Mouse (Mus musculus): ENCODE measurements around the gene Sec13. TPM values are rescaled to one million over a fixed set of nuclear protein-coding genes. Genes with fewer than 3 reads are reported as not detected.

The Sec13 gene
- polyA plus RNA-seq, 1 experiment, result 271 TPM

DNA sequence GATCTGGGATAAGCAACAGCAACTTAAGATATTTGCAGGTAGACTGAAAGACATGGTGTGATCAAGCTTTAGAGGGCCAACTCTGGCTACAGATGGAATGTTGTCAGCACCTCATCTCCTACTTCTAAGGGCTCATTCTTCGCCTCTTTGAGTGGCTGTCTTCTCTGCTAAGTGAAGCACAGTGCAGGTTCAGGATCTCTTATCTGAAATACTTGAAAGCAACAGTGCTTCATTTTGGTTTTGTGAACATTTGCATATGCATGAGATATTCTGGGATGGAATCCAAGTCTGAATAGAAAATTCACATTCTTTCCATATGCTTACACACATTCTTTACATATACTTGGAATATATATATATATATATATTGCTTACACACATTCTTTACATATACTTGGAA is 1.8 kb upstream of the Sec13 start:
- peaks cover 37% of the 10 kb centered on the region for H3K27me3 ChIP-seq (ENCODE audit: control insufficient read depth, insufficient read depth, insufficient read length)
- peaks cover 30% of the 10 kb centered on the region for H3K79me3 ChIP-seq (ENCODE audit: low read depth)
- H3K36me3 ChIP-seq (ENCODE audit: control insufficient read depth, insufficient read depth), result peaks cover 15% of the 10 kb centered on the region
- H3K4me3 ChIP-seq (ENCODE audit: insufficient read depth, poor library complexity, severe bottlenecking), result no peak overlapping the region
- no peak overlapping the region for H3ac ChIP-seq (ENCODE audit: control insufficient read depth, insufficient read length, low read depth)
- H3K79me2 ChIP-seq (ENCODE audit: control insufficient read depth, insufficient read depth), result peaks cover 34% of the 10 kb centered on the region
- no peak for TF ChIP-seq CEBPB (IDR thresholded peaks at IDR 0.05; ENCODE audit: low read depth)
- TF ChIP-seq USF1 (IDR thresholded peaks at IDR 0.05; ENCODE audit: low read depth), result no peak
- no peak for TF ChIP-seq MYOG (IDR thresholded peaks at IDR 0.05; ENCODE audit: control insufficient read depth, extremely low read depth, insufficient read length)
- no peak for TF ChIP-seq MAX (IDR thresholded peaks at IDR 0.05)
- TF ChIP-seq MYOD1 (IDR thresholded peaks at IDR 0.05; ENCODE audit: control insufficient read depth, insufficient read length, low read depth), result no peak
- no peak for TF ChIP-seq CTCF (IDR thresholded peaks at IDR 0.05; ENCODE audit: control insufficient read depth, insufficient read depth, insufficient read length)
- no peak for TF ChIP-seq FOSL1 (IDR thresholded peaks at IDR 0.05; ENCODE audit: insufficient read depth, low read length, poor library complexity, severe bottlenecking)

- TF ChIP-seq CTCF (IDR thresholded peaks at IDR 0.05; ENCODE audit: control insufficient read depth, insufficient read depth, insufficient read length) (no peak), CEBPB (IDR thresholded peaks at IDR 0.05; ENCODE audit: low read depth) (no peak), MAX (IDR thresholded peaks at IDR 0.05) (no peak), FOSL1 (IDR thresholded peaks at IDR 0.05; ENCODE audit: insufficient read depth, low read length, poor library complexity, severe bottlenecking) (no peak), MYOD1 (IDR thresholded peaks at IDR 0.05; ENCODE audit: control insufficient read depth, insufficient read length, low read depth) (no peak)
- H3K4me3 ChIP-seq (ENCODE audit: insufficient read depth, poor library complexity, severe bottlenecking), result no peak overlapping the region
- peaks cover 41% of the 10 kb centered on the region for H3K79me2 ChIP-seq (ENCODE audit: control insufficient read depth, insufficient read depth)
- H3K27me3 ChIP-seq (ENCODE audit: control insufficient read depth, insufficient read depth, insufficient read length), result peaks cover 32% of the 10 kb centered on the region
- no peak overlapping the region for H3ac ChIP-seq (ENCODE audit: control insufficient read depth, insufficient read length, low read depth)
- H3K79me3 ChIP-seq (ENCODE audit: low read depth), result peaks cover 30% of the 10 kb centered on the region
- peaks cover 23% of the 10 kb centered on the region for H3K36me3 ChIP-seq (ENCODE audit: control insufficient read depth, insufficient read depth)
Measured at GRCm38 (mm10) chr6:113741425-113741824, 882 bp upstream of the Sec13 start.

DNA sequence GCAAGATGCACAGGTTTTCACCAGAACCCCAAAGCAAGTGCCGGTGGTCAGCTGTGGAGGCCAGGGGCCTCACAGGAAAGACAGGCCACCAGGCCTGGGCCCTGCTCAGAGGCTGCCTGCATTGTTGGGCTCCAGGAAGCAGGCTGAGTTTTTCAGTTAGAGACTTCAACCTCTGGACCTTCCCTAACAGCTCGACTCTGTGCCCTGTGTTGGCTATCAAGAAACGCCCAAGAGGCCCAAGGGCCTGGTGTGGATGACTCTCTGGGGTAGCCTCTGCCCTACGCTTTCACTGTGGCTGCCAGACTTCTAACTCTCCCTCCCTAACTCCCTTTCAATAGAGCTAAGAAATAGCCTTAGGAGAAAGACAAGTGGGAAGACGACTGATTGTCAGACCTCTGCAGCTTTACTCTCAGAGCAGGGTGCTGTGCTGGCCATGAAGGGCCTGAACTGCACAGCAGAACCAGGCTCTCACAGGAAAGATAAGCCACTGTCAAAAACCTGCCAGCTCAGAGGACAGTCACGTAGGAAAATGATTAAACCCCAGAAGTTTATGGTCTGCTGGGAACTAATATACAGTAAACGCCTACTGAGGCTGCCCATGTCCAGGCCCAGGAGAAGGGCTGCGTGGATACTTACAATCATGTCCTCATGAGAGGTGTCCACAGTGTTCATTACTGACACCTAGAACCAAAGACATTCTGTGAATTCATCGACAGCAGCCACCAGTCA is 3.1 kb downstream of the Sec13 start:
- H3K36me3 ChIP-seq (ENCODE audit: control insufficient read depth, insufficient read depth), result peaks cover 61% of the 10 kb centered on the region
- no peak for TF ChIP-seq FOSL1 (IDR thresholded peaks at IDR 0.05; ENCODE audit: insufficient read depth, low read length, poor library complexity, severe bottlenecking)
- no peak for TF ChIP-seq USF1 (IDR thresholded peaks at IDR 0.05; ENCODE audit: low read depth)
- TF ChIP-seq MYOD1 (IDR thresholded peaks at IDR 0.05; ENCODE audit: control insufficient read depth, insufficient read length, low read depth), result no peak
- TF ChIP-seq MAX (IDR thresholded peaks at IDR 0.05), result no peak
- no peak for TF ChIP-seq MYOG (IDR thresholded peaks at IDR 0.05; ENCODE audit: control insufficient read depth, extremely low read depth, insufficient read length)
- no peak for TF ChIP-seq CTCF (IDR thresholded peaks at IDR 0.05; ENCODE audit: control insufficient read depth, insufficient read depth, insufficient read length)
- H3K27me3 ChIP-seq (ENCODE audit: control insufficient read depth, insufficient read depth, insufficient read length), result no peaks in the 10 kb centered on the region
- no peak overlapping the region for H3ac ChIP-seq (ENCODE audit: control insufficient read depth, insufficient read length, low read depth)
- no peak overlapping the region for H3K4me3 ChIP-seq (ENCODE audit: insufficient read depth, poor library complexity, severe bottlenecking)
- peaks cover 32% of the 10 kb centered on the region for H3K79me3 ChIP-seq (ENCODE audit: low read depth)
- peaks cover 54% of the 10 kb centered on the region for H3K79me2 ChIP-seq (ENCODE audit: control insufficient read depth, insufficient read depth)

DNA sequence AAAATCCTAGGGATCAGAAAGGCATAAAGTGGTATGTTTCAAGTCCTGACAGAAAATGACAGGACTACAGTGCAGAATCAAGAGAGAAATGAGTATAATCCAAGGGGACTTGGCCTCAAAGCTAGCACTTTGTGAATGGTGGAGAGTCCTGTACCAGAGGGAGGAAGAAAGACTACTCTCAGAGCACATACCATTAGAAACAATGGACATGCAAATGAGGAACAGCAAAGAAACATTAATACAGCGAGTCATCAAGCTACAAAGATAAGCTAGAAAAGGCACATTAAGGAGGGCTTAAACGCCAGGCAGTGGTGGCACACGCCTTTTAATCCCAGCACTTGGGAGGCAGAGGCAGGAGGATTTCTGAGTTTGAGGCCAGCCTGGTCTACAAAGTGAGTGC is 9.2 kb downstream of the Sec13 start:
- H3K79me3 ChIP-seq (ENCODE audit: low read depth), result peaks cover 2% of the 10 kb centered on the region
- no peak overlapping the region for H3ac ChIP-seq (ENCODE audit: control insufficient read depth, insufficient read length, low read depth)
- H3K79me2 ChIP-seq (ENCODE audit: control insufficient read depth, insufficient read depth), result peaks cover 26% of the 10 kb centered on the region
- H3K4me3 ChIP-seq (ENCODE audit: insufficient read depth, poor library complexity, severe bottlenecking), result no peak overlapping the region
- TF ChIP-seq USF1 (IDR thresholded peaks at IDR 0.05; ENCODE audit: low read depth) (no peak), MAX (IDR thresholded peaks at IDR 0.05) (no peak), CEBPB (IDR thresholded peaks at IDR 0.05; ENCODE audit: low read depth) (no peak), MYOD1 (IDR thresholded peaks at IDR 0.05; ENCODE audit: control insufficient read depth, insufficient read length, low read depth) (no peak), CTCF (IDR thresholded peaks at IDR 0.05; ENCODE audit: control insufficient read depth, insufficient read depth, insufficient read length) (no peak)
- H3K27me3 ChIP-seq (ENCODE audit: control insufficient read depth, insufficient read depth, insufficient read length), result no peaks in the 10 kb centered on the region
- peaks cover 95% of the 10 kb centered on the region for H3K36me3 ChIP-seq (ENCODE audit: control insufficient read depth, insufficient read depth)

DNA sequence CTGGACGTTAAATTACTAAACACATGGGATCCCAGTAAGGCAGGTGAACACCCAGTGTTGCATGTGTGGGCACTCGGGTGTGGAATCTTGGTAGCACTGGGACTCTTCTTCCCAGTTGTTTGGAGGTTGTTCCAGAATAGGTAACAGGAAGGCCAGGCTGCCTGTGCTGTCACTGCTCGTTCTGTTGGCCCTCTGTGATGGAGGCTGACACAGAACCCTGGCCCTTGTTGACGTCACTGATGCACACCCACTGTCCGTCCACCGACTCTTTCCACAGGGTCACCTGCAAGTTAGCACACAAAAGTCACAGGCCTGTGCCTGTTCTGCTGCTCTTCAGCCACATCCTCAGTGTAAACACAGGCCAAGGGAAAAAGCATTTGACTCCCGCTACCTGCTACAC is 12.4 kb downstream of the Sec13 start:
- no peaks in the 10 kb centered on the region for H3K27me3 ChIP-seq (ENCODE audit: control insufficient read depth, insufficient read depth, insufficient read length)
- TF ChIP-seq CEBPB (IDR thresholded peaks at IDR 0.05; ENCODE audit: low read depth), result no peak
- TF ChIP-seq MYOG (IDR thresholded peaks at IDR 0.05; ENCODE audit: control insufficient read depth, extremely low read depth, insufficient read length), result no peak
- no peak for TF ChIP-seq MAX (IDR thresholded peaks at IDR 0.05)
- no peak for TF ChIP-seq MYOD1 (IDR thresholded peaks at IDR 0.05; ENCODE audit: control insufficient read depth, insufficient read length, low read depth)
- no peak for TF ChIP-seq FOSL1 (IDR thresholded peaks at IDR 0.05; ENCODE audit: insufficient read depth, low read length, poor library complexity, severe bottlenecking)
- no peak for TF ChIP-seq USF1 (IDR thresholded peaks at IDR 0.05; ENCODE audit: low read depth)
- H3ac ChIP-seq (ENCODE audit: control insufficient read depth, insufficient read length, low read depth), result no peak overlapping the region

GRCm38 (mm10) chr6:113721061-113721460 is 19.5 kb downstream of the Sec13 start:
- Histone ChIP-seq H3ac (ENCODE audit: control insufficient read depth, insufficient read length, low read depth) (no peak overlapping the region), H3K79me2 (ENCODE audit: control insufficient read depth, insufficient read depth) (no peaks in the 10 kb centered on the region), H3K4me3 (ENCODE audit: insufficient read depth, poor library complexity, severe bottlenecking) (no peak overlapping the region), H3K36me3 (ENCODE audit: control insufficient read depth, insufficient read depth) (peaks cover 48% of the 10 kb centered on the region), H3K79me3 (ENCODE audit: low read depth) (no peaks in the 10 kb centered on the region), H3K27me3 (ENCODE audit: control insufficient read depth, insufficient read depth, insufficient read length) (no peaks in the 10 kb centered on the region)
- TF ChIP-seq CTCF (IDR thresholded peaks at IDR 0.05; ENCODE audit: control insufficient read depth, insufficient read depth, insufficient read length), result no peak
- no peak for TF ChIP-seq FOSL1 (IDR thresholded peaks at IDR 0.05; ENCODE audit: insufficient read depth, low read length, poor library complexity, severe bottlenecking)
- no peak for TF ChIP-seq CEBPB (IDR thresholded peaks at IDR 0.05; ENCODE audit: low read depth)
- no peak for TF ChIP-seq MYOD1 (IDR thresholded peaks at IDR 0.05; ENCODE audit: control insufficient read depth, insufficient read length, low read depth)
- TF ChIP-seq USF1 (IDR thresholded peaks at IDR 0.05; ENCODE audit: low read depth), result no peak
- no peak for TF ChIP-seq MYOG (IDR thresholded peaks at IDR 0.05; ENCODE audit: control insufficient read depth, extremely low read depth, insufficient read length)
- TF ChIP-seq MAX (IDR thresholded peaks at IDR 0.05), result no peak

More for the DNA sequence above, 12.4 kb downstream of the Sec13 start:
- H3K79me2 ChIP-seq (ENCODE audit: control insufficient read depth, insufficient read depth), result peaks cover 17% of the 10 kb centered on the region
- H3K36me3 ChIP-seq (ENCODE audit: control insufficient read depth, insufficient read depth), result peaks cover 84% of the 10 kb centered on the region
- no peaks in the 10 kb centered on the region for H3K79me3 ChIP-seq (ENCODE audit: low read depth)
- no peak overlapping the region for H3K4me3 ChIP-seq (ENCODE audit: insufficient read depth, poor library complexity, severe bottlenecking)
